In the genomic region with DNA sequence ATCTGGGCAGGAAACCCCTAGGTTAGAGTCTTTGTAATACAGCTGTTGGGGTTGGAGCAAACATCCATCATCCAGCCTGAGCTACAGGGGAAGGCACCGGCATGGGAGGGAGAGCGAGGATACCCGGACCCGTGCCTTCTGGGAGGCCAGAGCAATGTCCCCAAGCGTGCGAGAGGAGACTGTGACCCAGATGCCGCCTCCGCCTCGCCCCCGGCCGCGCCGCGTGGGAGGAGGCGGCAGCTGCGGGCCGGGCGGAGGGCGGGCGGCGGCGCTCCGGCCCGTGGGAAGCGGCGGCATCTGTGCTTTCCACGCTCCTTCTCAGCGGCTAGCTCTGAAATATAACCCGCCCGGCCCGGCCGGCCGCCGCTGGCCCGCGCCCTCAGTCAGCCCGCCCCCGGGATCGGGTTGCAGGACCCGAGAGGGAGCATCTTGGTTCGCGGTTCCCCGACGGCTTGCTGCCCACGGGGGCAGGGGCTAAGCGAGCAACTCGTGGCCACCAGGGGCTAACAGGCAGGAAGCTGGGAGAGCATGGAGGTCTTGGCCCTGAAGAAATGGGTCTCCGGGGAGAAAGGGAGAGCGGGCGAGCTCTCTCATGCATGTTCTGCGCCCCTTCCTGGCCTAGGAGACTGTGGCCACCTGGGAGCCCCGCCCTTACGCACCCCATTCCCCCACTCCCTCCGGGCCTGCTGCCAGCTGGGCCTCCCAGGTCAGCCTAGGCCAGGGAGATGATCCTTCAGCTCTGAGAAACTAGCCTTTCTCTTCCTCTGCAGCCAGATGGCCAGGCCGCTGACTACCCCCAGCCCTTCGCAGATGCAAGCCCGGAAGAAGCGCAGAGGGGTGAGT, we compare ENCODE assay signal across 9 mouse cellular contexts. TPM values are rescaled to one million over a fixed set of nuclear protein-coding genes. Genes with fewer than 3 reads are reported as not detected.
DNase-seq lines count a peak whose midpoint lies in the region; ATAC-seq and TF ChIP-seq lines count a peak whose summit lies in the region.
"Had no signal": no experiment of that assay in that cellular context is flagged by ENCODE, and none has a peak within 500 bp of the region (broad histone marks: within the 10 kb centered on the region; RNA-seq: fewer than 3 reads in every experiment).

No protein-coding gene starts in this region.

- no peaks in the 10 kb centered on the region for H3K36me3 ChIP-seq in hindbrain, embryonic 10.5 days
- no peaks in the 10 kb centered on the region for H3K36me3 ChIP-seq in limb, embryonic 13.5 days
- H3K36me3 ChIP-seq in midbrain, postnatal 0 days (ENCODE audit: insufficient read depth, low read length): no peaks in the 10 kb centered on the region
- H3K36me3 ChIP-seq: G1E had no signal

- peak overlapping the region; percentile 60 for H3K9ac ChIP-seq in limb, embryonic 13.5 days
- H3K9ac ChIP-seq in midbrain, postnatal 0 days (replicated peaks; ENCODE audit: low read length, poor library complexity, severe bottlenecking): peak overlapping the region; percentile 44

- H3K4me3 ChIP-seq in hindbrain, embryonic 10.5 days: peak overlapping the region; percentile 46
- H3K4me3 ChIP-seq in limb, embryonic 13.5 days: peak overlapping the region; percentile 40
- H3K4me3 ChIP-seq in midbrain, postnatal 0 days (ENCODE audit: low read depth, low read length): peak overlapping the region; percentile 33

- DNase-seq in spleen, postnatal 36 days (ENCODE audit: low spot score in 2 of 2): peak; percentile 13 to 19
- DNase-seq in spleen, postnatal 14 days (ENCODE audit: low spot score in 2 of 2): no peak
- peak; percentile 44 for DNase-seq in forelimb bud, embryonic 11.5 days (ENCODE audit: low read depth, low spot score)
- DNase-seq in hindbrain, embryonic 10.5 days (ENCODE audit: low spot score): peak; percentile 77
- no peak for DNase-seq in midbrain, postnatal 0 days (ENCODE audit: low spot score)

- no peak for TF ChIP-seq CTCF in midbrain, postnatal 0 days (IDR thresholded peaks at IDR 0.05)

- H3K4me2 ChIP-seq in limb, embryonic 13.5 days (replicated peaks): peak overlapping the region; percentile 73
- peak overlapping the region; percentile 49 for H3K4me2 ChIP-seq in midbrain, postnatal 0 days (ENCODE audit: low read depth, low read length, poor library complexity, severe bottlenecking)

- peak overlapping the region; percentile 85 for H3K27ac ChIP-seq in hindbrain, embryonic 10.5 days
- H3K27ac ChIP-seq in limb, embryonic 13.5 days: peak overlapping the region; percentile 52; the same call in 1 of the 2 replicates
- H3K27ac ChIP-seq in midbrain, postnatal 0 days (ENCODE audit: low read depth, low read length): no peak overlapping the region

- WGBS in hindbrain, embryonic 10.5 days: 5% methylated on average over 58 of the region's 58 CpGs
- 2% methylated on average over 58 of the region's 58 CpGs for WGBS in limb, embryonic 13.5 days
- WGBS in midbrain, postnatal 0 days: 6% methylated on average over 49 of the region's 58 CpGs

- no peaks in the 10 kb centered on the region for H3K9me3 ChIP-seq in hindbrain, embryonic 10.5 days
- no peaks in the 10 kb centered on the region for H3K9me3 ChIP-seq in limb, embryonic 13.5 days
- H3K9me3 ChIP-seq in midbrain, postnatal 0 days (ENCODE audit: low read length): no peaks in the 10 kb centered on the region
- H3K9me3 ChIP-seq: G1E had no signal

- H3K27me3 ChIP-seq in hindbrain, embryonic 10.5 days (ENCODE audit: insufficient read depth, poor library complexity, severe bottlenecking): peaks cover 74% of the 10 kb centered on the region
- H3K27me3 ChIP-seq in limb, embryonic 13.5 days: peaks cover 55% of the 10 kb centered on the region
- H3K27me3 ChIP-seq in midbrain, postnatal 0 days (ENCODE audit: insufficient read depth, low read length): peaks cover 16% of the 10 kb centered on the region

- peaks cover 60% of the 10 kb centered on the region for H3K4me1 ChIP-seq in hindbrain, embryonic 10.5 days (replicated peaks)
- H3K4me1 ChIP-seq in limb, embryonic 13.5 days: peaks cover 28% of the 10 kb centered on the region
- H3K4me1 ChIP-seq in midbrain, postnatal 0 days (ENCODE audit: insufficient read depth, low read length): no peaks in the 10 kb centered on the region; the same call in 1 of the 2 replicates

- ATAC-seq in limb, embryonic 13.5 days (ENCODE audit: low FRiP score, low read depth): peak; percentile 86
- ATAC-seq in midbrain, postnatal 0 days (ENCODE audit: low FRiP score): peak; percentile 38
- no peak for ATAC-seq in granulocyte monocyte progenitor cell, adult 5-6 weeks (replicated peaks; ENCODE audit: poor library complexity, severe bottlenecking)
- ATAC-seq in inflammation-experienced regulatory T-cells, adult 6 months: no peak

RNA-seq across cellular contexts. Expression of gene Heyl, which starts 6.2 kb away (rescaled TPM):
- polyA plus RNA-seq in hindbrain, embryonic 10.5 days (2016; fragmentation: Nextera tagmentation; extraction: Ambion mirVana): 11.5 and 21.7 TPM in 2 replicates
- 5.7 and 6.5 TPM in 2 replicates for polyA plus RNA-seq in limb, embryonic 13.5 days (2015; fragmentation: Nextera tagmentation; extraction: Ambion mirVana)
- 2.9 and 5.0 TPM in 2 replicates for total RNA-seq in midbrain, postnatal 0 days (2014; rRNA removed)
- polyA plus RNA-seq in midbrain, postnatal 0 days (2015; fragmentation: Nextera tagmentation; extraction: Ambion mirVana): 4.7 and 5.1 TPM in 2 replicates
- not detected in 2 replicates for total RNA-seq in granulocyte monocyte progenitor cell, adult 5-6 weeks (2014; fragmentation: Nextera tagmentation)
- not detected in 2 replicates for total RNA-seq in granulocyte monocyte progenitor cell, adult 5-6 weeks (2017)
- polyA plus RNA-seq in inflammation-experienced regulatory T-cells, adult 6 months (2017; shearing (Covaris generic)): under 1 TPM in 1 of 3 experiments, not detected in 2; 0.10 TPM
- polyA plus RNA-seq: G1E had no signal

RNA-seq across cellular contexts. Expression of gene Pabpc4, which starts 22.6 kb away (rescaled TPM):
- polyA plus RNA-seq in hindbrain, embryonic 10.5 days (2016; fragmentation: Nextera tagmentation; extraction: Ambion mirVana): 36.2 and 51.2 TPM in 2 replicates
- 43.9 and 45.8 TPM in 2 replicates for polyA plus RNA-seq in limb, embryonic 13.5 days (2015; fragmentation: Nextera tagmentation; extraction: Ambion mirVana)
- 85.4 and 88.6 TPM in 2 replicates for total RNA-seq in midbrain, postnatal 0 days (2014; rRNA removed)
- polyA plus RNA-seq in midbrain, postnatal 0 days (2015; fragmentation: Nextera tagmentation; extraction: Ambion mirVana): 23.5 and 25.0 TPM in 2 replicates
- total RNA-seq in granulocyte monocyte progenitor cell, adult 5-6 weeks (2014; fragmentation: Nextera tagmentation): 93.4 and 113 TPM in 2 replicates
- total RNA-seq in granulocyte monocyte progenitor cell, adult 5-6 weeks (2017): 110 and 112 TPM in 2 replicates
- 10 to 100 TPM; 13.5 to 18.7 (median 14.7) TPM for polyA plus RNA-seq in inflammation-experienced regulatory T-cells, adult 6 months (2017; shearing (Covaris generic))

RNA-seq across cellular contexts. Expression of gene Nt5c1a, which starts 38.3 kb away (rescaled TPM):
- polyA plus RNA-seq in hindbrain, embryonic 10.5 days (2016; fragmentation: Nextera tagmentation; extraction: Ambion mirVana): not detected in 2 replicates
- not detected in 2 replicates for polyA plus RNA-seq in limb, embryonic 13.5 days (2015; fragmentation: Nextera tagmentation; extraction: Ambion mirVana)
- total RNA-seq in midbrain, postnatal 0 days (2014; rRNA removed): 1.9 and 2.4 TPM in 2 replicates
- 0.33 and 0.45 TPM in 2 replicates for polyA plus RNA-seq in midbrain, postnatal 0 days (2015; fragmentation: Nextera tagmentation; extraction: Ambion mirVana)
- not detected in 2 replicates for total RNA-seq in granulocyte monocyte progenitor cell, adult 5-6 weeks (2014; fragmentation: Nextera tagmentation)
- total RNA-seq in granulocyte monocyte progenitor cell, adult 5-6 weeks (2017): not detected in 2 replicates
- polyA plus RNA-seq in inflammation-experienced regulatory T-cells, adult 6 months (2017; shearing (Covaris generic)): not detected
- total RNA-seq: G1E had no signal
- polyA plus RNA-seq: G1E had no signal

RNA-seq across cellular contexts. Expression of gene Hpcal4, which starts 56.6 kb away (rescaled TPM):
- 0.41 and 0.52 TPM in 2 replicates for polyA plus RNA-seq in hindbrain, embryonic 10.5 days (2016; fragmentation: Nextera tagmentation; extraction: Ambion mirVana)
- polyA plus RNA-seq in limb, embryonic 13.5 days (2015; fragmentation: Nextera tagmentation; extraction: Ambion mirVana): 0.59 and 0.76 TPM in 2 replicates
- 53.7 and 64.5 TPM in 2 replicates for total RNA-seq in midbrain, postnatal 0 days (2014; rRNA removed)
- polyA plus RNA-seq in midbrain, postnatal 0 days (2015; fragmentation: Nextera tagmentation; extraction: Ambion mirVana): 63.4 and 67.6 TPM in 2 replicates
- not detected in 2 replicates for total RNA-seq in granulocyte monocyte progenitor cell, adult 5-6 weeks (2014; fragmentation: Nextera tagmentation)
- not detected in 2 replicates for total RNA-seq in granulocyte monocyte progenitor cell, adult 5-6 weeks (2017)
- polyA plus RNA-seq in inflammation-experienced regulatory T-cells, adult 6 months (2017; shearing (Covaris generic)): not detected
- total RNA-seq: G1E had no signal
- polyA plus RNA-seq: G1E had no signal

Comparison
In these comparisons a context has a peak if more than half of its experiments do, and no peak if none do; other contexts are left out.
1. DNase-seq: peak in spleen, postnatal 36 days (2 of 2), forelimb bud, embryonic 11.5 days (single experiment) and hindbrain, embryonic 10.5 days (single experiment); none in spleen, postnatal 14 days (0 of 2) and midbrain, postnatal 0 days (single experiment).
2. ATAC-seq: peak in limb, embryonic 13.5 days (single experiment) and midbrain, postnatal 0 days (single experiment); none in granulocyte monocyte progenitor cell, adult 5-6 weeks (single experiment) and inflammation-experienced regulatory T-cells, adult 6 months (single experiment).
3. Peak in every context shown above with its lines, with median percentiles within 50 percentile points of each other: H3K4me3 ChIP-seq.